Mouse (Mus musculus) ES-Bruce4 (cell line): ENCODE data around the gene Cap2. TPM values are rescaled to one million over a fixed set of nuclear protein-coding genes. Genes with fewer than 3 reads are reported as not detected.

Experiments
- H3K27ac ChIP-seq: 2 replicates; pipeline ENCODE4 v1.5.1; 2012; ENCODE audit warnings: low read length, inconsistent platforms; ENCODE audit not compliant: insufficient read depth
- H3K27me3 ChIP-seq: 2 replicates; pipeline ENCODE4 v1.6.1; 2012; ENCODE audit warnings: mild to moderate bottlenecking, low read length, inconsistent platforms; ENCODE audit not compliant: control insufficient read depth, poor library complexity, insufficient read depth, severe bottlenecking
- H3K36me3 ChIP-seq: 2 replicates; pipeline ENCODE4 v1.6.1; 2012; ENCODE audit warnings: inconsistent platforms, mild to moderate bottlenecking, low read length, moderate library complexity; ENCODE audit not compliant: control insufficient read depth, poor library complexity, insufficient read depth, severe bottlenecking
- H3K4me1 ChIP-seq: one replicate; pipeline ENCODE4 v1.8.1; 2011; ENCODE audit warnings: low read length; ENCODE audit not compliant: control insufficient read depth, insufficient read depth
- H3K4me3 ChIP-seq: 2 replicates; pipeline ENCODE4 v1.5.1; 2011; ENCODE audit warnings: low read depth, mild to moderate bottlenecking, low read length
- H3K9ac ChIP-seq: 2 replicates; pipeline ENCODE4 v1.6.1; 2012; ENCODE audit warnings: low read depth, mild to moderate bottlenecking, inconsistent platforms; ENCODE audit not compliant: poor library complexity, severe bottlenecking
- H3K9me3 ChIP-seq: replicated peaks from 2 replicates; pipeline ENCODE4 v1.6.1; 2012; ENCODE audit warnings: mild to moderate bottlenecking, low read length, inconsistent platforms; ENCODE audit not compliant: control insufficient read depth, poor library complexity, insufficient read depth, severe bottlenecking
- CTCF ChIP-seq: IDR thresholded peaks from one replicate; pipeline ENCODE4 v1.8.1; 2011; ENCODE audit warnings: low read depth, low read length
- EP300 ChIP-seq: IDR thresholded peaks from 2 replicates; pipeline ENCODE4 v1.6.1; 2011; ENCODE audit warnings: low read depth, low read length; ENCODE audit not compliant: insufficient read depth
- POLR2A ChIP-seq: IDR thresholded peaks from one replicate; pipeline ENCODE4 v1.8.1; 2011; ENCODE audit warnings: low read length; ENCODE audit not compliant: insufficient read depth
- polyA plus RNA-seq: library from polyadenylated mRNA; stranded (reverse); fragments of >200 nt; gene quantifications from 2 replicates; pipeline ENCODE4 v1.2.4, GENCODE M21; 2011; ENCODE audit warnings: low read depth; ENCODE audit not compliant: missing spikeins, insufficient read depth, insufficient read length

The Cap2 gene
- polyA plus RNA-seq, 1 experiment = 0.81 TPM

DNA sequence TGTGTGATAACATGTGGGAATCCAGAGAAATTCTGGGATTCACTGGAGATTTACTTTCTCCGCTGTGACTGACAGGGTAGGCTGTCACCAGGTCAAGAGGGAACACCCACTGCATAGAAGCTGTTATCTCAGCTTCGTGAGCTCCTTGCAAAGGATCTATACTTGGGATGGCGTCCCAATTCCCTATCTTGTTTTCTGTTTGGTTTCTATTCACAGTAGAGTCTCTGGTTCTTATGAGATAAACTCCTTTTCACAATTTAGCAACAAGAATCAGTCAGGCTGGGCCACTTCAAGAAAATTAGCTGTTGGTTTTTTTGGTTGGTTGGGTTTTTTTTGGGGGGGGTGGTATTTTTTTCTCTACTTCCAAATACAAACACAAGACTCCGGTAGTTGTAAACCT is 7.2 kb downstream of the Cap2 start:
- no peak overlapping the region for H3K4me3 ChIP-seq
- no peaks in the 10 kb centered on the region for H3K36me3 ChIP-seq
- TF ChIP-seq EP300 (no peak), POLR2A (no peak), CTCF (no peak)
- no peaks in the 10 kb centered on the region for H3K4me1 ChIP-seq
- no peaks in the 10 kb centered on the region for H3K27me3 ChIP-seq
- H3K27ac ChIP-seq = no peak overlapping the region
- no peak overlapping the region for H3K9ac ChIP-seq
- no peaks in the 10 kb centered on the region for H3K9me3 ChIP-seq

DNA sequence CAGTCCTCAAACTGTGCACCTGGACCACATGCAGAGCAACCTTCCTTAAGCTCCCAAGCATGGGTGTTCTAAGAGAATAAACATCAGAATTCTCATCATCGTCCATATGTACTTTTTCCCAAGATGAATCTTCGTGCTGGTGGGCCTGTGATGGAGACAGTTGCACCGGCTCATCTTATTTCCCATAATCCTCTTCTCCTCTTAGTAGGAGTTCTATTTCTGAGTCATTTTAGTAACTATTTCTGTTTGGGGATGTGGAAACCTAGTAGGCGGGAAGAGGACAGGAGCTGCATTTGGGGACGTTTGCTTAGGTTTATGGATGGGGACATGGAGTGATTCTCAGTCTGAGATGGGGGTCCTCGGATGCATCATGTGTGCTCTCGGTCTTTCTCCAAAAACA is 8.8 kb downstream of the Cap2 start:
- H3K27ac ChIP-seq = no peak overlapping the region
- no peaks in the 10 kb centered on the region for H3K9me3 ChIP-seq
- no peak for TF ChIP-seq EP300
- no peak for TF ChIP-seq CTCF
- TF ChIP-seq POLR2A = no peak
- H3K27me3 ChIP-seq = no peaks in the 10 kb centered on the region
- H3K36me3 ChIP-seq = no peaks in the 10 kb centered on the region
- H3K4me3 ChIP-seq = no peak overlapping the region
- no peaks in the 10 kb centered on the region for H3K4me1 ChIP-seq
- H3K9ac ChIP-seq = no peak overlapping the region

GRCm38 (mm10) chr13:46514484-46514883 is 12.8 kb downstream of the Cap2 start:
- Histone ChIP-seq H3K4me1 (peaks cover 3% of the 10 kb centered on the region), H3K9ac (no peak overlapping the region), H3K4me3 (no peak overlapping the region), H3K27me3 (no peaks in the 10 kb centered on the region), H3K27ac (no peak overlapping the region), H3K36me3 (no peaks in the 10 kb centered on the region), H3K9me3 (no peaks in the 10 kb centered on the region)
- no peak for TF ChIP-seq EP300
- no peak for TF ChIP-seq CTCF
- no peak for TF ChIP-seq POLR2A

GRCm38 (mm10) chr13:46515120-46515523 is 13.5 kb downstream of the Cap2 start:
- Histone ChIP-seq H3K36me3 (no peaks in the 10 kb centered on the region), H3K4me3 (no peak overlapping the region), H3K27me3 (no peaks in the 10 kb centered on the region), H3K27ac (no peak overlapping the region), H3K4me1 (peaks cover 3% of the 10 kb centered on the region), H3K9ac (no peak overlapping the region), H3K9me3 (no peaks in the 10 kb centered on the region)
- TF ChIP-seq EP300 = no peak
- no peak for TF ChIP-seq POLR2A
- no peak for TF ChIP-seq CTCF

GRCm38 (mm10) chr13:46515524-46515923 is 13.9 kb downstream of the Cap2 start:
- no peak for TF ChIP-seq POLR2A
- no peak for TF ChIP-seq EP300
- no peak for TF ChIP-seq CTCF
- no peaks in the 10 kb centered on the region for H3K9me3 ChIP-seq

GRCm38 (mm10) chr13:46516183-46516582 is 14.5 kb downstream of the Cap2 start:
- no peak overlapping the region for H3K27ac ChIP-seq

More at GRCm38 (mm10) chr13:46515524-46515923, 13.9 kb downstream of the Cap2 start:
- Histone ChIP-seq H3K4me3 (no peak overlapping the region), H3K9ac (no peak overlapping the region), H3K27ac (no peak overlapping the region), H3K4me1 (peaks cover 3% of the 10 kb centered on the region), H3K36me3 (no peaks in the 10 kb centered on the region), H3K27me3 (no peaks in the 10 kb centered on the region)

More at GRCm38 (mm10) chr13:46516183-46516582, 14.5 kb downstream of the Cap2 start:
- Histone ChIP-seq H3K27me3 (no peaks in the 10 kb centered on the region), H3K4me3 (no peak overlapping the region), H3K9me3 (no peaks in the 10 kb centered on the region), H3K36me3 (no peaks in the 10 kb centered on the region), H3K9ac (no peak overlapping the region), H3K4me1 (peaks cover 3% of the 10 kb centered on the region)
- TF ChIP-seq EP300 = no peak
- no peak for TF ChIP-seq CTCF
- TF ChIP-seq POLR2A = no peak
